Mouse (Mus musculus) embryonic facial prominence, embryonic 15.5 days (tissue): ENCODE data around the gene Slc7a14. TPM values are rescaled to one million over a fixed set of nuclear protein-coding genes. Genes with fewer than 3 reads are reported as not detected.

ENCODE experiments used
- ATAC-seq: fragments of 200-750 bp; cut with Nextera tagmentation; 2 replicates; pipeline ENCODE4 v1.8.0; 2017; ENCODE audit warnings: low read depth, moderate TSS enrichment; ENCODE audit not compliant: insufficient number of reproducible peaks, low FRiP score, low TSS enrichment
- H3K27ac ChIP-seq: fragments of 300-500 bp; sonication (generic); replicated peaks from 2 replicates; pipeline ENCODE4 v1.5.1; 2015; ENCODE audit warnings: mild to moderate bottlenecking, inconsistent platforms
- H3K27me3 ChIP-seq: fragments of 300-500 bp; sonication (generic); 2 replicates; pipeline ENCODE4 v1.6.1; 2015; ENCODE audit warnings: inconsistent platforms
- H3K36me3 ChIP-seq: fragments of 300-500 bp; sonication (generic); 2 replicates; pipeline ENCODE4 v1.6.1; 2015; ENCODE audit warnings: mild to moderate bottlenecking, inconsistent platforms
- H3K4me1 ChIP-seq: fragments of 300-500 bp; sonication (generic); 2 replicates; pipeline ENCODE4 v1.6.1; 2015; ENCODE audit warnings: inconsistent platforms
- H3K4me2 ChIP-seq: fragments of 300-500 bp; sonication (generic); replicated peaks from 2 replicates; pipeline ENCODE4 v1.6.1; 2015; ENCODE audit warnings: mild to moderate bottlenecking, inconsistent platforms
- H3K4me3 ChIP-seq: fragments of 300-500 bp; sonication (generic); replicated peaks from 2 replicates; pipeline ENCODE4 v1.5.1; 2015; ENCODE audit warnings: mild to moderate bottlenecking, inconsistent platforms
- H3K9ac ChIP-seq: fragments of 300-500 bp; sonication (generic); 2 replicates; pipeline ENCODE4 v1.6.1; 2015; ENCODE audit warnings: inconsistent platforms
- H3K9me3 ChIP-seq: fragments of 300-500 bp; sonication (generic); replicated peaks from 2 replicates; pipeline ENCODE4 v1.6.1; 2016; ENCODE audit warnings: inconsistent platforms
- WGBS: fragments of 180-500 bp; shearing (Covaris S2); methylation state at CpG from one replicate; pipeline ENCODE4 v1.1.7; 2015; 5-methylcytosine and 5-hydroxymethylcytosine counted together
- polyA plus RNA-seq: library from polyadenylated mRNA; unstranded; fragments of >200 nt; fragmentation: Nextera tagmentation; extraction: Ambion mirVana; gene quantifications from 2 replicates; pipeline ENCODE4 v1.2.1, GENCODE M21; 2015

Gene Slc7a14
- polyA plus RNA-seq, 1 experiment from 2014 or later: 0.09 TPM

GRCm38 (mm10) chr3:31233746-31234312, 76.3 kb downstream of the Slc7a14 start:
- ATAC-seq: peak; percentile 63; the same call in 1 of the 2 replicates
- H3K36me3 ChIP-seq: no peaks in the 10 kb centered on the region
- H3K4me2 ChIP-seq: no peak overlapping the region
- no peak overlapping the region for H3K27ac ChIP-seq
- 59% methylated on average over 2 of the region's 2 CpGs for WGBS
- no peak overlapping the region for H3K4me3 ChIP-seq
- H3K27me3 ChIP-seq: no peaks in the 10 kb centered on the region
- no peak overlapping the region for H3K9ac ChIP-seq
- no peaks in the 10 kb centered on the region for H3K4me1 ChIP-seq
- H3K9me3 ChIP-seq: no peaks in the 10 kb centered on the region

- H3K4me3 ChIP-seq: no peak overlapping the region
- WGBS: 71% methylated on average over 5 of the region's 5 CpGs
- no peaks in the 10 kb centered on the region for H3K4me1 ChIP-seq
Measured at GRCm38 (mm10) chr3:31229281-31229680, 80.9 kb downstream of the Slc7a14 start.

GRCm38 (mm10) chr3:31228487-31228886, 81.7 kb downstream of the Slc7a14 start:
- Histone ChIP-seq H3K4me2 (no peak overlapping the region), H3K27me3 (no peaks in the 10 kb centered on the region), H3K9ac (no peak overlapping the region), H3K36me3 (no peaks in the 10 kb centered on the region), H3K27ac (no peak overlapping the region), H3K9me3 (no peaks in the 10 kb centered on the region), H3K4me3 (no peak overlapping the region), H3K4me1 (no peaks in the 10 kb centered on the region)
- ATAC-seq: no peak
- WGBS: 74% methylated on average over 2 of the region's 2 CpGs

More at GRCm38 (mm10) chr3:31229281-31229680, 80.9 kb downstream of the Slc7a14 start:
- no peak overlapping the region for H3K27ac ChIP-seq
- H3K9me3 ChIP-seq: no peaks in the 10 kb centered on the region
- H3K36me3 ChIP-seq: no peaks in the 10 kb centered on the region
- no peaks in the 10 kb centered on the region for H3K27me3 ChIP-seq
- ATAC-seq: no peak
- H3K4me2 ChIP-seq: no peak overlapping the region
- H3K9ac ChIP-seq: no peak overlapping the region

GRCm38 (mm10) chr3:31223551-31223950, 86.6 kb downstream of the Slc7a14 start:
- H3K9me3 ChIP-seq: no peaks in the 10 kb centered on the region
- 93% methylated on average over 17 of the region's 17 CpGs for WGBS
- no peak overlapping the region for H3K9ac ChIP-seq
- no peaks in the 10 kb centered on the region for H3K27me3 ChIP-seq
- H3K36me3 ChIP-seq: no peaks in the 10 kb centered on the region
- ATAC-seq: no peak
- no peak overlapping the region for H3K4me3 ChIP-seq
- no peak overlapping the region for H3K4me2 ChIP-seq
- H3K27ac ChIP-seq: no peak overlapping the region
- no peaks in the 10 kb centered on the region for H3K4me1 ChIP-seq

- H3K27ac ChIP-seq: no peak overlapping the region
- H3K36me3 ChIP-seq: no peaks in the 10 kb centered on the region
- WGBS: 84% methylated on average over 4 of the region's 4 CpGs
- H3K27me3 ChIP-seq: no peaks in the 10 kb centered on the region
- ATAC-seq: no peak
- H3K9ac ChIP-seq: no peak overlapping the region
- no peaks in the 10 kb centered on the region for H3K9me3 ChIP-seq
- H3K4me3 ChIP-seq: no peak overlapping the region
- H3K4me1 ChIP-seq: peaks cover 5% of the 10 kb centered on the region; the same call in 1 of the 2 replicates
- no peak overlapping the region for H3K4me2 ChIP-seq
Measured at GRCm38 (mm10) chr3:31220040-31220439, 90.1 kb downstream of the Slc7a14 start.

- no peak overlapping the region for H3K4me2 ChIP-seq
- H3K9ac ChIP-seq: no peak overlapping the region
- WGBS: 72% methylated on average over 7 of the region's 7 CpGs
- no peak overlapping the region for H3K27ac ChIP-seq
- H3K27me3 ChIP-seq: no peaks in the 10 kb centered on the region
- H3K9me3 ChIP-seq: no peaks in the 10 kb centered on the region
- H3K36me3 ChIP-seq: no peaks in the 10 kb centered on the region
- H3K4me3 ChIP-seq: no peak overlapping the region
- peaks cover 5% of the 10 kb centered on the region; the same call in 1 of the 2 replicates for H3K4me1 ChIP-seq
- ATAC-seq: no peak
Measured at GRCm38 (mm10) chr3:31219483-31219882, 90.7 kb downstream of the Slc7a14 start.

- Histone ChIP-seq H3K4me3 (no peak overlapping the region), H3K4me1 (peaks cover 7% of the 10 kb centered on the region; the same call in 1 of the 2 replicates), H3K9ac (no peak overlapping the region), H3K27me3 (no peaks in the 10 kb centered on the region), H3K4me2 (no peak overlapping the region), H3K27ac (no peak overlapping the region), H3K9me3 (no peaks in the 10 kb centered on the region), H3K36me3 (no peaks in the 10 kb centered on the region)
- ATAC-seq: no peak
- WGBS: 44% methylated on average over 10 of the region's 10 CpGs
Measured at GRCm38 (mm10) chr3:31217523-31217922, 92.7 kb downstream of the Slc7a14 start.

GRCm38 (mm10) chr3:31213802-31214201, 96.4 kb downstream of the Slc7a14 start:
- Histone ChIP-seq H3K9me3 (no peaks in the 10 kb centered on the region), H3K4me2 (no peak overlapping the region), H3K9ac (no peak overlapping the region), H3K36me3 (no peaks in the 10 kb centered on the region), H3K27ac (no peak overlapping the region), H3K4me3 (no peak overlapping the region), H3K4me1 (peaks cover 18% of the 10 kb centered on the region), H3K27me3 (no peaks in the 10 kb centered on the region)
- no peak for ATAC-seq
- 53% methylated on average over 3 of the region's 3 CpGs for WGBS

- H3K27me3 ChIP-seq: no peaks in the 10 kb centered on the region
- ATAC-seq: peak; percentile 82
- H3K9me3 ChIP-seq: no peaks in the 10 kb centered on the region
- 37% methylated on average over 9 of the region's 9 CpGs for WGBS
- no peak overlapping the region for H3K4me2 ChIP-seq
- no peak overlapping the region; the same call in 1 of the 2 replicates for H3K27ac ChIP-seq
- no peaks in the 10 kb centered on the region for H3K36me3 ChIP-seq
- H3K9ac ChIP-seq: no peak overlapping the region
- peaks cover 21% of the 10 kb centered on the region for H3K4me1 ChIP-seq
- no peak overlapping the region for H3K4me3 ChIP-seq
Measured at GRCm38 (mm10) chr3:31212205-31213038, 97.8 kb downstream of the Slc7a14 start.

- Histone ChIP-seq H3K4me2 (peak overlapping the region; percentile 47), H3K9ac (no peak overlapping the region), H3K9me3 (no peaks in the 10 kb centered on the region), H3K27me3 (no peaks in the 10 kb centered on the region), H3K4me1 (peaks cover 20% of the 10 kb centered on the region), H3K36me3 (no peaks in the 10 kb centered on the region), H3K4me3 (peak overlapping the region; percentile 27), H3K27ac (peak overlapping the region; percentile 14; the same call in 1 of the 2 replicates)
- no peak for ATAC-seq
- WGBS: 6% methylated on average over 19 of the region's 19 CpGs
Measured at GRCm38 (mm10) chr3:31209001-31209400, 101.2 kb downstream of the Slc7a14 start.

- H3K4me1 ChIP-seq: peaks cover 20% of the 10 kb centered on the region
- no peak for ATAC-seq
- H3K9ac ChIP-seq: no peak overlapping the region
- H3K27ac ChIP-seq: no peak overlapping the region
- H3K9me3 ChIP-seq: no peaks in the 10 kb centered on the region
- H3K4me2 ChIP-seq: peak overlapping the region; percentile 47
- no peaks in the 10 kb centered on the region for H3K27me3 ChIP-seq
- H3K4me3 ChIP-seq: peak overlapping the region; percentile 27; the same call in 1 of the 2 replicates
- WGBS: 9% methylated on average over 6 of the region's 6 CpGs
- H3K36me3 ChIP-seq: no peaks in the 10 kb centered on the region
Measured at GRCm38 (mm10) chr3:31208458-31208994, 101.7 kb downstream of the Slc7a14 start.
